Mouse (Mus musculus): ENCODE results near the gene Synpo2.
A peak's percentile ranks its signal among the peaks of the same experiment; 100 is the strongest.

The Synpo2 gene

GRCm38 (mm10) chr3:123235921-123236320, at the start of gene Synpo2:
Gene Synpo2, minus strand, starts transcription at chr3:123236149.
- peak; percentile 66 for DNase-seq (ENCODE audit: extremely low spot score)

GRCm38 (mm10) chr3:123285649-123286048, 49.7 kb upstream of the Synpo2 start:
- no peak for DNase-seq (ENCODE audit: extremely low spot score)

GRCm38 (mm10) chr3:123284284-123284683, 48.3 kb upstream of the Synpo2 start:
- no peak for DNase-seq (ENCODE audit: extremely low spot score)

DNA sequence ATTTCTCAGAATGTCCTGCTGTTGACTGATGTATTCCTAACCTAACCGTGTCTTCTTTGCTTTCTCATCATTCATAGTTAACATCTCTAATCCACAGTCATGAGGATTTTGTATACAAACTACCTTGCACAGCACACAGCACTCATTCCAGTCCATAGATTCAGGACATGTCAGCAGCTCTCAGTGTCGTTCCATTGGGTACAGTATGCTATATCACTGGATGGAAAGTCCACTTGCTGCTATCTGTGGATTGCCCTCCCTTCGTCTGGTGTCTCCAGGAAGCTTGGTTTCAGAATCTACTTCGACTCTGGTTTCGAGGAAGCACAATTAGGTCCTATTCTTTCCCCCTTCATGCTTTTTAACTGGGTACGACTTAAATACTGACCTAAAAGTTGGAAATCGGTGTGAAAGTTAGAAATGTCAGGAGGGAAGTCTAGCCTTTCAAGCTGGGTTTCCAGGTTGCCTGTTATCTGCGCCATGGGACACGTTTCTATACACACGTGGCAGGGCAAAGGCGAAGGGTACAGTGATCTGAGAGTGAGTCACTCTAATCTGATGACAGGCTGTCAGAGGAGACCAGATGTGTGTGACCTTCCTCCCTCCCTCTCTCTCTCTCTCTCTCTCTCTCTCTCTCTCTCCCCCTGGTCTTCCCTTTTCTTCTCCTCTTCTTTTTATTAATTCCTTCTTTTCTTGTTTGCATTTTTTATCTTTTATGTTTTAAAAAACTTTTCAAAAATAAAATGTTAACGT, 47.1 kb upstream of the Synpo2 start:
- no peak for DNase-seq (ENCODE audit: extremely low spot score)

- DNase-seq (ENCODE audit: extremely low spot score): peak; percentile 50
Measured at GRCm38 (mm10) chr3:123267741-123268201, 31.8 kb upstream of the Synpo2 start.

- DNase-seq (ENCODE audit: extremely low spot score): peak; percentile 81
Measured at GRCm38 (mm10) chr3:123266753-123267651, 31.1 kb upstream of the Synpo2 start, which contains the start of gene Sec24d. Gene Sec24d, plus strand, starts transcription at chr3:123267455.

DNA sequence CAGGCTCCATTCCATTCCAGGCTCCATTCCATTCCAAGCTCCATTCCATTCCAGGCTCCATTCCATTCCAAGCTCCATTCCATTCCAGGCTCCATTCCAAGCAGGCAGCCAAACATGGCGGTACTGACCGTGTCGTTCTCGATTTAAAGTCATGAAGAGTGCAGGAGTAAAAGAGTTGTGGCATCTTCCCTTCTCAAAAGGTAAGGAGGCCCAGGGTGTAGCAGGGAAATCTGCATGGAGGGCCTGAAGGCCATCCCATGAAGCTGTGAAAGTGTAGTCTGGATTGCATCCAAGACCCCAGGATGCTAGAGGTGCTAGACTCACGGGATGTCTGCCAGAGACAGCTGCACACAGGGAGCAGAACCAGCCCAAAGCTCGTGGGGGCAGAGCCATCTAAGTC, 28.8 kb upstream of the Synpo2 start:
- no peak for DNase-seq (ENCODE audit: extremely low spot score)

GRCm38 (mm10) chr3:123258709-123259108, 22.8 kb upstream of the Synpo2 start:
- no peak for DNase-seq (ENCODE audit: extremely low spot score)

GRCm38 (mm10) chr3:123256181-123257101, 20.5 kb upstream of the Synpo2 start:
- DNase-seq (ENCODE audit: extremely low spot score): no peak

- no peak for DNase-seq (ENCODE audit: extremely low spot score)
Measured at GRCm38 (mm10) chr3:123245646-123246045, 9.7 kb upstream of the Synpo2 start.

DNA sequence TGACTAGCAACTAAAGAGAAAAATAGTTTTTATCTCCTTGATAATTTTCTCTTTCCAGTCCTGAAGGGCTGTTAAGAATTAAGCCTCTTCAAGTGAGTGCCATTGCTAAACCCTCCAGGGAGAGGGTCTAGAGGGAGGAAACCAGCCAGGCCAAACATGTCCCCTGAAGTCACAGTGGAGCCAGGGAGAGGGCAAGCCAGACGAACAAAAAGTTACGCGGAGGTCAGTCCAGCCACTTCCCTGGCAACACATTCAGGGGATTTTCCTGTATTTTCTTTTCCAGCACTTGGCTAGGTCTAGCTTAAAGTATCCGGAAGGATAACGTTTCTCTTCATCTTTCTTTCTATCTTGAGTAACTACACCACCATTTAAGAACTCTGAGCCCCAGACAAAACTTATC, 8.4 kb upstream of the Synpo2 start:
- no peak for DNase-seq (ENCODE audit: extremely low spot score)

DNA sequence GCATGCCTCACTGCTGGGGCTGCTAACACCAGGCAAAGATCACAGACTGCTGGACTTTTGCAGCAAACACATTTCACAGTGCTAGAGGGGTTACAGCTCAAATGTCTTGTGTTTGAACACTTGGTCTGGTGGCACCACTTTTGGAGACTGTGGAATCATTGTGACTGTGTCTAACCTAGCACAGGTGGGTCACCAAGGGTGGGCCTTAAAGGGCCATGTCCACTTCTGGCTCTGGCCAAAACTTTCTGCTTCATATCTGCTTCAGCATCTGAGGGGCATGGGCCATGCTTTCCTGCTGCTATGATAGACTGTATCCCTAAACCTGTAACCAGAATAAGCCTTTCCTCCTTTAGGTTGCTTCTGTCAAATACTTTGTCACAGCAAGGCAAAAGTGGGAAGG, 1.5 kb upstream of the Synpo2 start:
- no peak for DNase-seq (ENCODE audit: extremely low spot score)

GRCm38 (mm10) chr3:123237039-123237438, 1.1 kb upstream of the Synpo2 start:
- no peak for DNase-seq (ENCODE audit: extremely low spot score)

GRCm38 (mm10) chr3:123235495-123235894, 454 bp downstream of the Synpo2 start:
- no peak for DNase-seq (ENCODE audit: extremely low spot score)

DNA sequence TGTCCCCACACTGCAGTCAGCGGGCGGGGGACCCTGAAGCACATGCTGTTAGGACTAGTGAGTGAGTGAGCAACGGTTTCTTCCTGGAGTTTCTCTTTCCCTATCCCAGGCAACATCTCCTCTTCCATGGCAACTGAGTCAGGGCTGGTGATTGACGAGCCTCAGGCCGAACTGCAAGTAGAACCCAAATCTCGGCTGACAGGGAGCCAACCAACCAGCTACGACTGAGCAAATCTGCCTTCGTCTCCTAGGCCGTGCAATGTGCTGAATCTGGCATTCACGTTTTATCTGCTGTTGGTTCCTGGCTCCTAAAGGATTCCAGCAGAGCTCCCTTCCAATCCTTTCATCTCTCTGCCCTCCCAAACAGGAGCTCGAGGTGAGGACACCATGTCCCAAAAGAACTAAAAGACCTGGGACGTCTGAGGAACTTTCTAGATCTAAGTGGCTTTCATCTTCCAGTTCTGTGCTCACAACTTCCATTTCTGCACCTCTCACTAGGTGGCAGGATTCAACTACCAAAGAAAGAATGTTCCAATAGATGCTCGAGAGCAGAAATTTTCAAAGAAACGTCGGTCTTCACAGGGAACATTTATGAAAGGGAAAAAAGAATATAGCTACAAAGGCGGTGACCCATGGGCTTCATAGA, 1.6 kb downstream of the Synpo2 start:
- DNase-seq (ENCODE audit: extremely low spot score): peak; percentile 36

- DNase-seq (ENCODE audit: extremely low spot score): no peak
Measured at GRCm38 (mm10) chr3:123231639-123232038, 4.3 kb downstream of the Synpo2 start.

GRCm38 (mm10) chr3:123227276-123227675, 8.7 kb downstream of the Synpo2 start:
- DNase-seq (ENCODE audit: extremely low spot score): no peak

DNA sequence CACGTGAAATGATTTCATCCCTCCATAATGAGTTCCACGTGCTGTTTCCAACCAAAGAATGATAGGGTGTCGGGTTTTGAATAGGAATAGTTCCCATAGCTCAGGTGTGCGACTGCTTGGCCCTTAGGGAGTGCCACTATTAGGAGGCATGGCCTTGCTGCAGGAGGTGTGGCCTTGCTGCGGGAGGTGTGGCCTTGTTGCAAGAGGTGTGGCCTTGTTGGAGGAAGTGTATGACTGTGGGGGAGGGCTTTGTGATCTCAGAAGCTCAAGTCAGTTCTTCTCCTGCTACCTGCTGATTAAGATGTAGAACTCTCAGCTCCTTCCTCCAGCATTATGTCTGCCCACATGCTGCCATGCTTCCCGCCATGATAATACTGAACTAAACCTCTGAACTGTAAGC, 17.3 kb downstream of the Synpo2 start:
- DNase-seq (ENCODE audit: extremely low spot score): no peak

DNA sequence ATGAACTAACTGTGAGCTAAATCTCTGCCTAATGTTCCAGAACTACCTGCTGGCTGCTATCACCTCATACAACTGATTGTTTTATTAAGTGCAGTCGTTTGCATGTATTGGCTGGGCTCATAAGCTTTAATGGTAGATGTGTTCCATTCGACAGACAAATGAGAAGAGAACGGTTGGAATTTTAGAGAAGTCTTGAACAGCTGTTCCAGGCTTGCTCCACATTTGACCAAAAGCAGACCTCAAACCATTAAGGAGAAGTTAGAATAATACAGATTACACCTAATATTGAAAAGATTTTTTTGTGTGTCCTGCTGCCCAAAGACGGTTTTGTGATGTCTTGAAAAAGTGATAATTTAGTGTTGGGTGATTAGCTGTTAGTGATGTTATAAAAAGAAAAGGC, 27.1 kb downstream of the Synpo2 start:
- DNase-seq (ENCODE audit: extremely low spot score): no peak

DNA sequence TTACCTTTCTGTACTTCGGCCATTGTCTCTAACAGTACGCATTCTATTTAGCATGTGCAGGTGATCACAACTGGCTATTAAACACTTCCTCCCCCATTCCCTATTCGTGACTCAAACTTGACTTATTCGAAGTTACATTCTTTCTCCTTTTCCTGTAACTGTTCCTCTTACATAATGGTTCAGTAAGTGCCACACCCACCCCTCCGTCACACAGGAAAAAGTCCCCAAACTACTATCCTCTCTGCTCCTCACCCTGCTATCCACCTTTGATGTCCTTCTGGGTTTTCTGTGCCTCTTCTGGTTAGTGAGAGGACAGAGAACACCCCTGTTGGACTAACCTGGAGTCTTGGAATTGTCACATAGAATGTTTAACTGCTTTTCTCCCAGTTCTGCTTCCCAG, 28.6 kb downstream of the Synpo2 start:
- no peak for DNase-seq (ENCODE audit: extremely low spot score)

DNA sequence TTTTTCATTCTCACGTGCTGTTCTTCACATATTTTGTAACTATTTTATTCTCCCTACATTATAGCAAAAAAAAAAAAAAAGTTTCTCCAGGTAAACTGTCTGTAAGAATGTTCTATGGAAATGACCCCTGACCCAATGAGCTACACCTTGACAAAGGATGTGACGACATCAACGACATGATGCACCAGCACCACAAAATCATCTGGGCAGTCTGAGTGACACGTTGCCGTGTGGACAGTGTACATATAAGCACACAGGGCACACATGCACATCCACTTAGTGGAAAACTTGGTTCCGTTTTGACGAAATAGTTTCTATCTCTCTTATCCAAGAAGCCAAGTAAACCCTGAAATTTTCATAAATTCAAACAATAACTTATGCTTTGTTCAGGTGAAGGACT, 30.5 kb downstream of the Synpo2 start:
- no peak for DNase-seq (ENCODE audit: extremely low spot score)
